Mouse (Mus musculus): Measurements from ENCODE around the gene Slc25a13.
"Not testable (repeated sequence)": the region's sequence is repeated elsewhere in the genome, so short reads cannot be mapped to it uniquely, and the experiment has no call there.

The Slc25a13 gene

DNA sequence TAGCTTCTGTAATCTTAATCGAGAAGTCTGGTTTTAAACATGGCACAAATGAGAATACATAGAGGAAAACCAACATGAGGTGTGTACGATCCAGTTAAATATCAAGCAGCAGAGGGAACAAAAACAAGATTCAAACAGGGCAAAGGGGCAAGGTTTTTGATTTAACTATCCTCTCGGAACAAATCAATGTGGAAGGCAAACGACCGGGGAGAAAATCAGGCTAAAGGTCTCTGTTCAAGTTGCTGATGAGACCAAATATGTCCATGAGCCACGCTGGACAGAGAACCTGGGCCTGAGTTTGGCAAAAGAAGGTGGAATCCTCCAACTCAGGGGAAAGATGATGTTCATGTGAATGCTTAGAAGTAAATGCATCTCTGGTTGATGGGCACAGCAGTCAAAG is 14.5 kb downstream of the Slc25a13 start:
- no peak for DNase-seq (ENCODE audit: low spot score)

DNA sequence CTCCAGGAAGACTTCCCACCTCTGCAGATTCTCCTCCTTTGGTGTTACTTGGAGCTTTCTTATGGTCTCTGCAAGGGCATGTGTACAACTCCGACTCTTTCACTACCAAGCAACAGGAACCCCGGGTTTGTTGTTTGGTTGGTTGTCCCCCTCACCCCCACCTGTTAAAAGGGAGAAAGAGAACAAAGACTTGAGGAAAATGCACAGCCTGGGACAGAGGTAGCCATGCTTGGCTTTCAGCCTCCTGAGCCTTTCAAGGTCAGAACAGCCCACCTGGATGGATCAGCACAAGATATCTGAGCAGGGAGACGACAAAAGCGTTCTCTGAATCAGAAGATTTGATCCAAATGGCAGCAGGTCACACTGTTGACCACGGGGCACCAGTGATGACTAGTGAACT is 15.0 kb downstream of the Slc25a13 start:
- no peak for DNase-seq (ENCODE audit: low spot score)

DNA sequence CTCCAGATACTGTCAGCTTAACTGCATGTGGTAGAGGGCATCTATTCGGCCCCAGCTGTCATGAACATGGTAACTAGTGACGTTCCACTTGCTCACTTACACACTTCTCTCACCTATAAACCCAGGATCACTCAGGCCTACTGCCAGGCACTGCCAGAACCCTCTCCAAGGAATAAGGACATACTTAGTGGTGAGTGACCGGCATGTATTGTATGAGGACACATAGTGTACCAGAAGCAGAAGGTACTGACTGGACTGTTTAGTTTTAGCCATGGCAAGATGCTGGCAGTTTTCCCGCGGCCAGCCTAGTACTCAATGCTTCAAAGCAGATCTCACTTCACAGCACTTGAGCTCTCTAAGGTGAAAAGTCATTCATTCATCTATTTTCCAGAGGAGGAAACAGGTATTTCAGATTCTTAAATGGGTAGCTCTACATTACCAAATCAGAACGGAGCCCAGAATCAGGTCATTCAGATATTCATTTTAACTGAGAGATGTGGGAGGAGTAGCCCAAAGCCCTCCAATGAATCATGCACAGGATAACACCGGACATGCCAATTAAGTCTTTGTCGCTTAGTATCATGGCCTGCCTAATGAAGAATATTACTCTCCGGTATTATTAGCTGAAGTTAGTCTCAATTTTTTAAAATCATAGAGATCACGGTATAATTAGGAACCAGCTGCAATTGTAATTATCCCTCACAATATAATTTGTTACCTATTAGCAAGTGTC is 17.7 kb downstream of the Slc25a13 start:
- no peak for DNase-seq (ENCODE audit: low spot score)

DNA sequence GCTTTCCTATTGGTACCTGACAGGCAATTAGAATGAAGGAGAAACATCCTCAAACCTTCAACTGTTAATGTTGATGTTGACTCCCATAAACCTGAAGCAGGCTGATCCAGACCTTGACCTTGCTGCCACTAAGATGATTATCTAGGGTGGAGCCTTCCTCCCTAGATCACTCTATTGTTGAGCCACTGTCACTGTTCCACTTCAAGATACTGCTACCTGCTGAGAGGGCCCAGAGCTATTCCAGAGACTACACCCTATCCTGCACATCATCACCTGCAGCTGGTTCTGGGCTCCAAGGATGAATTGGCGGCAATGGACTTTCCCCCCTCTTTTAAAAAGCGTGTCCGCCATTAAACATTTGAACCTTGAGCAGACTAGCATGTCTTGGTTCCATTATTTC is 18.9 kb downstream of the Slc25a13 start:
- DNase-seq (ENCODE audit: low spot score) = not testable (repeated sequence)

DNA sequence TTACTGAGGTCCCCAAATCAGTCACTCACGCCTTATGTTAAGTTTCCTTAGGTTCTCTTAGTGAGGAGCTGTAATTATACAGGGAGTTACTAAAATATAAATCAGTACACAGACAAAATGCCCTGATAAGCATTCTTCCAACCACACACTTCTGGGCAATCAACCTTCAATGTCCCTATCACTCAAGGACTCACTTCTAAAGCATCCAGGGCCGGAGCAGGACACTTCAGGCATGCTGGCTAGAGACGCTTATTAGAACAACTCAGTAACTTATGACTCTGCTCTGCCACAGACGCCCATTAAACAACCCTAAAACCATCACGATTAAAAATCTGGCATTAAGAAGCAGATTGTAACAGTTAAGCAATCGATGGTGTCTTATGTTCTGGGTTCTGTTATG is 19.6 kb downstream of the Slc25a13 start:
- no peak for DNase-seq (ENCODE audit: low spot score)

DNA sequence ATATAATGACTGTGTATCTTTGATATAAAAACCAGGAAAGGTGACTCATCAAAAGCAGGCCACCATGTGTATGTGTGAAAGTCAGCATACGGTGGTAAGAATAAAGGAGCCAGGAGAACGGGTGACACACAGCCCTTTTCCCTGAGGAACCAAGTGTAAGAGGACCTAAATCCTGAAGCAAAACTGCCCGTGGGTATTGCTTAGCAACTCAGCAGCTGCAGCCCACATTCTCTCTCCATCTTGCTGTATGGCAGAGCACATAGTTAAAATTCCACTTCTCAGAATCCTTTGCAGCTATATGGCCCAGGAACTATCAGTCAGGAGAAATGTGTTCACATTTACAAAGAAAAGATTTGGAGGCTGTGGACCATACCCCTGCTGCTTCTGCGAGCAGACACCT is 20.4 kb downstream of the Slc25a13 start:
- no peak for DNase-seq (ENCODE audit: low spot score)

DNA sequence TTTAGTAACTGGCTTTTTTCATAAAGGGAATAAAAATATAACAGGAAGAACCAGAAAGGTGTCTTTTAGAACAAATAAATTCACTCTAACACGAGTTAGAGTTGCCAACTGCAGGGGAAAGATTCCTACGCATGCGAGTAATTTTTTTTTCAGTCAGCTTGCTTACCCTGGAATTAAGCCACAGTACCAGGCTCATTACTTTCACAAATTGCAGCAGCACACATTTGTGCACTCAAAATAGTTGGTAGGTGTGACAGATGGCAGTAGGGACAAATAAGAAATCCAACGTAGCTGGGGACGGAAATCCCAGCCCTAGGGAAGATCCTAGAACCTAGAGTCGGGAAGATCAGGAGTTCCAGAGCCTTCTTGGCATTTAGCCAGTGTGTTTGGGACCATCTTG is 22.1 kb downstream of the Slc25a13 start:
- no peak for DNase-seq (ENCODE audit: low spot score)

DNA sequence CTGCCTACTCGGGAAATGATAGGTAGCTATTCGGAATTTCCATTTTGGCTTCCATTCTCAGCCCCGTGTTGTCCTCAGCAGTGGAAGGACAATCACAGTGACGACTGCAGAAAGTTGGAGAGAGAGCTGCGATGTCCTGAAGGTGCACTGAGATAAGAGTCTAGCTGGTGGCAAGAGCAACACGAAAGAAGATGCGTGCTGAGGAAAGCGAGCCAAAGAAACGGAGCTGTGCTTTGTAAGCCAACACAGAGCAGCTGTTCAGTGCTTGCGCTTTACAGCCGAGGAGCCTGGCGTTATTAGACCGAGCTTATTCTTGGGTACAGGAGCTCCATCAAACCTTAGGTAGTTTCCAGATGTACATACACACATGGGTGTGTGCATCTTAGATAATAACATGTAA is 23.1 kb downstream of the Slc25a13 start:
- DNase-seq (ENCODE audit: low spot score) = no peak

DNA sequence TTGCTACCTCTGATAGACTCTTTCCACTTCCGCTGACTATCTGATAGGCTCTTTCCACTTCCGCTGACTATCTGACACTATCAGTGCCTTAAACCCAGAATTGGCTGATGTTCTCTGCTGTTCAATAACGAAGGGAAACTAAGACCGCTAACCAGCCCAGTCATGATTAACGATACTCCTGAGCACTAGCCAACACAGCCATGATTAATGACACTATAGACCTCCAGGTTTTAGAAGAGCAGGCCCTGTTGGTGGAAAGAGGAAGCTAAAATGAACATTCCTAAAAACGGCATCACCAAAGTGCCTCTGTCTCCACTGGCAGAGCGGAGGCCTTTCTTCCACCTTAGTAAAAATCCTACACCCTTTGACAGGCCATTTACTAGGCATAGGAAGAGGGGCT is 24.6 kb downstream of the Slc25a13 start:
- DNase-seq (ENCODE audit: low spot score) = no peak

DNA sequence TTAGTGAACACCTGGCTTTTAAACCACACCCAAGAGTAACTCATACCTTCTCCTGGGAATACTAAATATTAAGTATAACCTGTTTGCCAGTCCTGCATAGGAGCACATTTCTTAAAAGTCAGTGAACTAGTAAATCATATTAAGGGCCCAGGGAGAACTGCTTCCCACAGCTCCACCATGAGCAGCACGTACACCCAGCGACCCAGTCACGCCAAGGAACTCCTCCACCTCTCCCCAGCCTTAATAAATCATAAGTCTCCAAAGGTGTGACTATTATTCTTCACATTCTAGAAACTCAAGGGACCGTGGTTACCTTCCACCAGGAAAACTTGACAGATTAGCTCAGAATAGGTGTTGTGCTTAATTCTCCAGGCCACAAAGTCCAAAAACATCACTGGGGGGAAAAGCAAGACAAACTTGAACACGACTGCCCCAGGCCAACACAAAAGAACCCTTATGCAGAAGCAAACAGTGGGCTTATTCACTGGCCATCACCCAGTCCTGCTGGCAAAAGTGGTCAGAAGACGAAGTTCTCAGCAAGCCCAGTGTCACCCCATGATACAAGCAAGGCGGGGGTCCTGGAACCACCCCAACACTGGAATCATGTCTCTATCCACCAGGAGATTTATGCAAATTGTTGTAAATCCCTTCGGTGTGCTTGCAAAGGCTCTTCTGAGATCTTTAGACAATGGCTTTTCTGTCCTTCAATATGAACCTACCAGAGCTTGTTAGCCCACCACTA is 25.2 kb downstream of the Slc25a13 start:
- DNase-seq (ENCODE audit: low spot score) = no peak

DNA sequence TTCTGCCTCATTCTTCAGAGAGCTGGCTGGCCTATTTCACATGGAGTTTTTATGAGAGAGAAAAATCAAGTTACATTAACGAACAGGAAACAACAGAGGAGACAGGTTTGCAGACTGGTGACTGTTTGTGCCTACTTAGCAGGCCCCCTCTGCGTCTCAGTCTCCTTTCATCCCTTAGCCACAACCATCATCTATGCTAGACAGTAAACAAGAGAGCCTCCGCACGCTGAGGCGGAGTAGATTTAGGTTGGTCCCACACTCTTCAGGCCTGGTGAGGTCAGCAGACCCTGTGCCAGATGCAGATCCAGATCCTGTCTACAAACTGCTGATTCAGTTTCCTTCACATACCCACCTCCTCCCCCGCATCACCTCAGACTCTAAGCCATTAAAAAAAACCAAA is 28.0 kb downstream of the Slc25a13 start:
- no peak for DNase-seq (ENCODE audit: low spot score)

DNA sequence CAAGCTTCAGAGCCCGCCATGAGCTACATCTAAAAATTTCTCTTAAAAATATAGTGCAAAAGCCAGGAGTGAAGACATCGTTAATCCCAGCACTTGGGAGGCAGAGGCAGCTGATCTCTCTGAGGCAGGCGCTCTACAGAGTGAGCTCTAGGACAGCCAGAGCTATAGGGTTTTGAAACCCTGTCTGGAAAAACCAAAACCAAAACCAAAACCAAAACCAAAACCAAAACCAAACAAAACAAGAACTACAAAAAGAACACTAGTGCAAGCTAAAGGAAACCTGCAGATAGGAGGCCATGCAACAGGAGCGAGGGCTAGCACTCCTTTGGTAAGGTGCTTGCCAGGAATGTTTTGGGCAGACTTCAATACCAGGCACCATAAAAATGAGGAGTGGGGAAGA is 30.5 kb downstream of the Slc25a13 start:
- no peak for DNase-seq (ENCODE audit: low spot score)

DNA sequence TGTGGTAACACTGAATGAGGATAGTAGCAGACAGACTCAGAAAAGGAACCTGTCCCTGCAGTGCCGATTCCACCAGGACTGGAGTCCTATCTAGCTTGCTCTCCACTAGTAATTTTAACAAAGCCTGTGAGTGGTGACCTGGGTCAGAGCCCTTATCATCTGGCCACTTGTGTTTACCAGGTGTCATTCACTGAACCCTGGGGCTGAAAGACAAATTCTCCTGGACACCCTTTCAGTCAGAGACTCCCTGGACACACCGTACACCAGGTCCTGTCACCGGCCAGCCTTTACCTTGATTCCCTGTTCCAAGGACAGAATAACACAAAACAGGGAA is 31.3 kb downstream of the Slc25a13 start:
- no peak for DNase-seq (ENCODE audit: low spot score)

DNA sequence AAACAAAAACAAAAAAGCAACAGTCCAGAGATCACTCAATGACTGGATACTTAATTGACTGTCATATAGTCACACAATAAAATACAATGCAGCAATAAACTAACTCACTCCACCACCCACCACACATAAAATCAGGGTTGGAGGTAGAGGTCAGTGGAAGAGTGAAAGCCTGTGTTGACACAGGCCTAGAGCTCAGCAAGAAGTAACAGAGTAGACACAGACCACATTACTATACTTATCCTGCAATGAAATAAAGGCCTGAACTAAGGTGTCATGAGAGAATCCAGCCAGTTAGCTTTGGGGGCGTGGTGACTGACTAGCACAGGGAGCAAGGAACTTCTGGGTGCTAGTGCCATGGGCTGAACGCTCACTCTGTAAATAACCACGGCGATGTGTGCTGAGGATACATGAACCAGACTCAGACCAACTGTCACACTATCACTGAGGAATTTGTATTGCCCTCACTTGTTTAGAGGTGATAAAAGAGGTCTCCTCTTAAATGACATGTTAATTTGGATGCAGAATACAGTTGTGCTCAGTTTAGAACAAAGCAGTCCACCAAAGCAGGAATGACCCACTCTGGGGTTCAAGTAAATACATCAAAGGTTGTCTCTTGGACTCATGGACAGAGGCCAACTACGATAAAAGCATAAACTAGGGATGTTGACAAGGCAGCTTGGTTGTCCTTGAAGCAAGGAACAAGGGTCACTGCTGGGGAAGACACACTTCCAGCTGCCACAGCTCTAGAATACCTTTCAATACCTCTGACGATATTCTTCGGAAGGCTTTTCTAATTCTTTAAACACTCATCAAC is 31.8 kb downstream of the Slc25a13 start:
- no peak for DNase-seq (ENCODE audit: low spot score)

DNA sequence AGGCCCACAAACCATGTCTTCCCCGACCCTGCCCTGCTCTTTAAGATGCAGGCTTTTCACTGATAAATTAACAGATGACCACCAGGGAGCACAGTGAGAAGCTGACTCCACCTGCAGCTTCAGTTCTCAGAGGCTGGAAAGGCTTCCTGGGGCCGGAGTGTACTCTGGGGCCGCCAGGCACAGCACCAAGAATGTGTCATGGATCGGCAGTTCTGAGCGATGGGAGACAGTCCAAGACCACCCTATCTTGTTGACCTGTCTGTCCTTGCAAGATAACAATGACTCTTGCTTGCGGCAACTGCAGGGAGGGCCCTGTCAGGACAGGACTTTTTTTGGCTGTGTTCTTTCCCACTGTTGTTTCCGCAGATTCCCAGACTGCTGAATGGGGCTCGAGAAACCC is 33.4 kb downstream of the Slc25a13 start:
- DNase-seq (ENCODE audit: low spot score) = no peak

DNA sequence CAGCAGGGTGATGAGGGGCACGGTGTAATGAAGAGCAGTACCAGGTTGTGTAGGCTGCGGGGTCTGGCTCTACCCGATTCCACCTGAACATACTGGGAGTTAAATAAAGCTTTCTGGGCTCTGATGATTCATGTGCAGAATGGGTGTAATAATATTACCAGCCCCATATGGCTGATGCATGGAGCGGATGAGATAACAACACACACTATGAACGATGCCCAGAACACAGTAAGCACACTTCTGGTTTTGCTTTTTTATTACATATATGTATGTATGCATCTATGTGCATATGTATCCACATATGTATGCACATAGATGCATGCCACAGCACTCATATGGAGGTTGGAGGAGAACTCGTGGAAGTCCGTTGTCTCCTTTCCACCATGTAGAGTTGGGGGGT is 34.8 kb downstream of the Slc25a13 start:
- DNase-seq (ENCODE audit: low spot score) = no peak

DNA sequence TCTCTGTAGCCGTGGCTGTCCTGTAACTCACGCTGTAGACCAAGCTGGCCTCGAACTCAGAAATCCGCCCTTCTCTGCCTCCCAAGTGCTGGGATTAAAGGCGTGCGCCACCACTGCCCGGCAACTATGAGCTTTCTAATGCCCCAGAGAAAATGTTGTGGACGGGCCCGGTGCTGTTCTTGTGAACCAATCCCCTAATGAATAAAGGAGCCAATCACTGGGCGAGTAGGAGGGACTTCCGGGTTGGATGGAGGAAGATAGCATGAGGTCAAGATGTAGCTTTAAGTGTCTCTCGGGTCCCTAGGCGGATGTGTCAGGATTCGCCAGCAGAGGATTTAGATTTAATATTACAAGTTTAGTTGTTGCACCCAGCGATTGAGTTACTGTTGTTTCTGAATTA is 38.6 kb downstream of the Slc25a13 start:
- not testable (repeated sequence) for DNase-seq (ENCODE audit: low spot score)

DNA sequence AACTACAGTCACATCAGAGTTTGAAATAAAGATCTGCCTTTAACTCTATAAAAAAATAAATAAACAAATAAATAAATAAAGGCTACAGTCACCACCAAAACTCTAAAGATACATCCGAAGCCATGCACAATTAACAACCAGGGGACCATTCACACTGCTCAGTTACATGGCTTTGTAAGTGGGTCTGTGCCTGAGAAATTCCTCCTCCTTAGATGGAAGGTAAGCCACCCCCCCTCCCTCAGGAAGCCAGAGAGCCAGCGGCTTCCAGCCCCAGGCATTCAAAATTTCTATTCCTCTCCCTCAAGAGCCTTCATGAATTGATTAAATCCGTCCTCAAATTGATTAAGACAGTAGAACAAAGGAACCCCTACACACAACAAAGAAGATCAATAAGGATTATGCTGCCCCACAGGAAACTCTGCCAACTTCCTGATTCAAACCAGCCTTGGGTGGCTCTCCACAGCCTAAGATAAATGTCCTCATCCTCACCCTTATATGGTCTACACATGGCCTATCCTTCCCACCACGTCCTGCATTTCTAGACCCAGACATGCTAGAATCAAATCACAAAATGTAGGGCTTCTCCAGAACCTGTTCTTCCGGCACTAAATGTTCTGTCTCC is 41.5 kb downstream of the Slc25a13 start:
- no peak for DNase-seq (ENCODE audit: low spot score)

DNA sequence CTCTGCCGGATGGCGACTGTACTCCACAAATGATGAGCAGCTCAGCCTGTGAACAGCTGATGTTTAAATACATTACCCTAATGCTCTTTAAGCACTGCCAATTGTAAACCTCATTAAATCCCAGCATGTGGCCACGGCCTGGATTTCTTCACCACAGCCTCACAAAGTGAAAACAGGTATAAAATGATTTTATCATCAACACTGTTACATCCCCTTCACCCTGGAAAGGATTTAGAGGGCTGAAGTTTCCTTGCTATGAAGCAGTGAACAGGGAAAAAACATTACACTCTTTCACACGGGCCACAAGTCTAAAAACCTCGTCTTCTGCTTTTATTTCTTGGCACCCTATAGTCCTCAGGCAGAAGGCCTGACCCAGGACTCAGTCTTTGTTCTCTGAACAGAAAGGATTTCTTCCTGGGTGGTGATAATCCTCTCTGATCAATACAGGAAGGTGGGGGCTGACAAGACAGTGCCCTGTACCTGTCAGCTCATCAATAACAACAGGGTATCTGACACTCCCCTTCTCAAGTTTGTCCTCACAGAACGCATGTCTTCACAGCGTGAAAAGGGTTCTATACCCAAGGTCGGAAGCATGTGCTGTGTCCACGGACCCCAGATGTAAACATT is 42.9 kb downstream of the Slc25a13 start:
- no peak for DNase-seq (ENCODE audit: low spot score)

DNA sequence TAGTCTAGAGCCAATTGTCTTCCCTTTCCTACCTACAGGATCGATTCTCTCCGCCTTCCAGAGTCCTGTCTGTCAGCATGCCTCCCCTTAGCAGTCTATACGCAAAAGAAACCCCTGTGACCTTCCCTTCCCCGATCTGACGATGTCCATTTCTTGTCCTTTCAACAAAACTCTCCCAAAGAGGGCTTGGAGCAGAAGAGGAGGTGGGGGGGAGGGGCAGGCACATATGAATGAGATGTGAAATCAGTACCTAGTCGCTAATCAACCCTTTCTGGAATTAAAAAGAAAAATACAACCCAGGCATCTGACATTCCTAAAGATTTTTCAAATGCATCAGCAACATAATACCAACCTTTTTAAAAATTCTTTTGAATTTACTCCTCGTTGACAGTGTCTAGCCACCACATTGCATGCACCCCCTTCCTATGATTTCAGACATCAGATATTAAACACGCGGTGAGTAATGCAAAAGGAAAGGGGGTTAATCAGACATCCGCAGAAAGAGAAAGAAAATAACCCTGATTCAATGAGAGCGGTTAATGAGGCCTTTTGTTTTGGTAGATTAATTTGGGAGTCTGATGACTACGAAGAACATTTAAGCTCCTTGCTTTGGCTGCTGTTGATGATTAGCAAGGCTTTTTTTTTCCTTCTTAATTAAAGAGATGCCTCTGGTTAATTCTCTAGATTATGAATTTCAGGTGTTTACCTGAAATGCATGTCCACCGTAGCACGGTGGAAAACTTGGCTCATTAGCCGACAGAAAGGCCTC is 43.6 kb downstream of the Slc25a13 start:
- DNase-seq (ENCODE audit: low spot score) = no peak

DNA sequence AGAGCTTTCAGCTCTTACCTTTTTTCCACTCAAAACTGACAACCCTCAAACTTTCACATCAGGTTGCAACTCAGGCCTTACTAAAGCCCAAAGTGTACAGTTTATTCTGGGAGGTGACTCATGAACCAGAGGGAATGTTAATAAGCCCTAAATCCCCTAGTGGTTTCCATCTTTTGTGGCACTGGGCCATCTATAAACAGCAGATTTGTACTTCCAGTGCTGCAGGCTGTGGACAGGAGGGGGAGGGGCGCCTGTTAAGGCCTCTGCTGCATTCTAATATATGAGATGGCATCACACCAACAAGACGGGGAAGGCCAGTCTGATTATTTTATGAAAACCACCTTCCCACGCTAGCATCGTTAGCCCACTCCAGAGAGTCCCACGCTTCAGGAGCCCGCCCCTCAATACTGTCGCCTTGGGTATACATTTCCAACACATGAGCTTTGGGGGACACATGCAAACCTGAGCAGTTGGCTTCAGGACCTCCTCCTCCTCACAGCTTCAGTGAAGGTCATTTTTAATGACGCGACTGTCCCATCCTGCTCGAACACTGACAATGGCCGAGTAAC is 48.3 kb downstream of the Slc25a13 start:
- no peak for DNase-seq (ENCODE audit: low spot score)
